ENCODE assay signal across 8 mouse cellular contexts in the genomic region with DNA sequence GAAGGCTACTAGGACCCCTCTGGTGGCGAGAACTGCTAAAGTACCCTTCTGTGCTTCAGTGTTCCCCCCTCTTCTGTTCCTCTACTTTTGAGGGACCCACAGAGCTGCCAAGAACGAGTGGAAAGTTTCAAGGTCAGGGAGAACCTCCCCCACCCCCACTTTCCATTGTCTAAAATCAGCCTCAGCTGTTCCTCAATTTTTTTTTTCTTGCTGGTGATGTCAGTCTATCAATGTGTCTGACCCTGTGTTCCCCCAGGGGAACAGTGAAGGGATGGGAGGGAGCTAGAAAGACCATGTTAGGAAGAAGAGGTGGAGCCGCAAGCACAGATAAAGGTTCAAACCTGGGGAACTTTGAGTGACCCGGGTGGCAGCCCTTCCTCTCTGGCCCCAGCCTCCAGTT. TPM values are rescaled to one million over a fixed set of nuclear protein-coding genes. Genes with fewer than 3 reads are reported as not detected.
DNase-seq lines count a peak whose midpoint lies in the region; ATAC-seq and TF ChIP-seq lines count a peak whose summit lies in the region.

A gene (plus strand): TSS at position 356 of the 400 bp plus-strand sequence.

- no peaks in the 10 kb centered on the region for H3K9me3 ChIP-seq in intestine, embryonic 14.5 days (ENCODE audit: control insufficient read depth, low read length)

- no peak for TF ChIP-seq CTCF in kidney, adult 2 months (conservative IDR thresholded peaks at IDR 0.05; ENCODE audit: insufficient read depth, insufficient read length, low read depth, low read length)

- H3K36me3 ChIP-seq in kidney, adult 2 months (ENCODE audit: control insufficient read depth, insufficient read depth, low read length) = no peaks in the 10 kb centered on the region
- no peaks in the 10 kb centered on the region for H3K36me3 ChIP-seq in intestine, embryonic 14.5 days (ENCODE audit: control insufficient read depth, insufficient read depth, low read length)

- no peak within 1 kb of the TSS for H3K4me2 ChIP-seq in intestine, embryonic 14.5 days (ENCODE audit: low read length)

- ATAC-seq in intestine, embryonic 14.5 days (replicated peaks; ENCODE audit: low FRiP score, low TSS enrichment, low read depth) = no peak
- 0 out of 2 replicates have a peak, but pooled peaks have one; percentile 17 for ATAC-seq in megakaryocyte progenitor cell, adult 5-6 weeks (replicated peaks; ENCODE audit: poor library complexity)

- DNase-seq in kidney, adult 2 months = no peak
- no peak for DNase-seq in kidney, postnatal 25 days
- DNase-seq in adrenal gland, postnatal 14 days = no peak
- no peak for DNase-seq in gastrocnemius, postnatal 10 days
- DNase-seq in intestine, embryonic 14.5 days (ENCODE audit: low spot score) = no peak
- no peak for DNase-seq in ovary, postnatal 36 days (ENCODE audit: low spot score)
- no peak for DNase-seq in cerebellum, adult 11 months

- H3K27ac ChIP-seq in kidney, adult 2 months (ENCODE audit: insufficient read depth, low read depth, low read length) = no peak within 1 kb of the TSS
- H3K27ac ChIP-seq in intestine, embryonic 14.5 days (ENCODE audit: low read depth) = no peak within 1 kb of the TSS

- no peak for TF ChIP-seq POLR2A in kidney, adult 2 months (IDR thresholded peaks at IDR 0.05; ENCODE audit: low read depth, low read length)

- no peak within 1 kb of the TSS for H3K9ac ChIP-seq in intestine, embryonic 14.5 days (ENCODE audit: low read length)

- peaks cover 2% of the 10 kb centered on the region; the same call in 1 of the 2 replicates for H3K4me1 ChIP-seq in kidney, adult 2 months (ENCODE audit: control insufficient read depth, insufficient read depth, low read length)
- H3K4me1 ChIP-seq in intestine, embryonic 14.5 days (replicated peaks; ENCODE audit: control insufficient read depth, insufficient read depth, low read length) = peaks cover 5% of the 10 kb centered on the region; the same call in 1 of the 2 replicates

- H3K27me3 ChIP-seq in kidney, adult 2 months (replicated peaks; ENCODE audit: control insufficient read depth, insufficient read depth, low read length) = no peaks in the 10 kb centered on the region
- H3K27me3 ChIP-seq in intestine, embryonic 14.5 days (replicated peaks; ENCODE audit: control insufficient read depth, insufficient read depth, low read length) = no peaks in the 10 kb centered on the region

- 70% methylated on average over 4 of the region's 4 CpGs for WGBS in kidney, adult 2 months
- 65% methylated on average over 4 of the region's 4 CpGs for WGBS in intestine, embryonic 14.5 days

- no peak within 1 kb of the TSS for H3K4me3 ChIP-seq in kidney, adult 2 months (ENCODE audit: insufficient read depth, low read depth, low read length)
- no peak within 1 kb of the TSS for H3K4me3 ChIP-seq in intestine, embryonic 14.5 days (ENCODE audit: low read depth, low read length)

RNA-seq across cellular contexts. Expression of the gene that starts here (rescaled TPM):
- 75.5 and 95.4 TPM in 2 replicates for polyA plus RNA-seq in kidney, adult 2 months (2012; rRNA removed)
- 170 and 208 TPM in 2 replicates for total RNA-seq in adrenal gland, postnatal 14 days (2021)
- 100 to 1,000 TPM; 277 to 366 TPM for total RNA-seq in gastrocnemius, postnatal 10 days (2021)
- polyA plus RNA-seq in intestine, embryonic 14.5 days (2014; fragmentation: Nextera tagmentation; extraction: Ambion mirVana) = 574 and 579 TPM in 2 replicates
- total RNA-seq in megakaryocyte progenitor cell, adult 5-6 weeks (2015) = 515 and 516 TPM in 2 replicates
- 880 and 886 TPM in 2 replicates for total RNA-seq in megakaryocyte progenitor cell, adult 5-6 weeks (2017)
